Mouse (Mus musculus): ENCODE results near the gene Gzf1. TPM values are rescaled to one million over a fixed set of nuclear protein-coding genes. Genes with fewer than 3 reads are reported as not detected.
A peak's percentile ranks its signal among the peaks of the same experiment; 100 is the strongest.

Gzf1 gene
- polyA plus RNA-seq, 1 experiment from 2014 or later, result 21.3 TPM

DNA sequence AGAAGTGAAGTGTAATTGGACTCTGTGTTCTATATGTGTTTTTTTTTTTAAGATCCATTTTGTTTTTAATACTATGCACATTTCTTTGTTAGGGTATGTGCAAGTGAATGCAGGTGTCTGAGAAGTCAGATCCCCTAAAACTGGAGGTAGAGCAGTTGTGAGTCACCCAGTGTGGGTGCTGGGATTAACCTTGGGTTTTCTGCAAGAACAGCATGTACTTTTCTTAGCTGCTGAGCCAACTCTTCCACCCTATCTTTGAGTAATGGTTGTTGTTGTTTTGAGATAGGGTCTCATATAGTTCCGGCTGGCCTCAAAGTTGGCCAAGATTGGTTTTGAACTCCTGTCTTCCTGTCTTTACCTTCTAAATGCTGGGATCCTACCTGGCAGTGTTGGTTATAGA lies 2.2 kb downstream of the Gzf1 start:
- no peak overlapping the region for H3K4me2 ChIP-seq (replicated peaks; ENCODE audit: low read depth, low read length)
- no peak overlapping the region for H3K9ac ChIP-seq (replicated peaks; ENCODE audit: low read depth)
- DNase-seq (ENCODE audit: low spot score) (no peak), ATAC-seq (no peak)
- H3K36me3 ChIP-seq (ENCODE audit: insufficient read depth, low read length), result peaks cover 5% of the 10 kb centered on the region; the same call in 1 of the 2 replicates
- TF ChIP-seq EP300 (IDR thresholded peaks at IDR 0.05), result no peak
- TF ChIP-seq CTCF (IDR thresholded peaks at IDR 0.05), result no peak
- no peak overlapping the region for H3K27ac ChIP-seq (ENCODE audit: low read length)
- peaks cover 4% of the 10 kb centered on the region; the same call in 1 of the 2 replicates for H3K4me1 ChIP-seq (ENCODE audit: insufficient read depth, low read depth, low read length)
- H3K27me3 ChIP-seq (replicated peaks; ENCODE audit: insufficient read depth, low read length), result no peaks in the 10 kb centered on the region
- 94% methylated on average over 1 of the region's 1 CpGs for WGBS
- no peaks in the 10 kb centered on the region for H3K9me3 ChIP-seq (ENCODE audit: low read length)
- H3K4me3 ChIP-seq (ENCODE audit: low read depth, low read length), result no peak overlapping the region

DNA sequence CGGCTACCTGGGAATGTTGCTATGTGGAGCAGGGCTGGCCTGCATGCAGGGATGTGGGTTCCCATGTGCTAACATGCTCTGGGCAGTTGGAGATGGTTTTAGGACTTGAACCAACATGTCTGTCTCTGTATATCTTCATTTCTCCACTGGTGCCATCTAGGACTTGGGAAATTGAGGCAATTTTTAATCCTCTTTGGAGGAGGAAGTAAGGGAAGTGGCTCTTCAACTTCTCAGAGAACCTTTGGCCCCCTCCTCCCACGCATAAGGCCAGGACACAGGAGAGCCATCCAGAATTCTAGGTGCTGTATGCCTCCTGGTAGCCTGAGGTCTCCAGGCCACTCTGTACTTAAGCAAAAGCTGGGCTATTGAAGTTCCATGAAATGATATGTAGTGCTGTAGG lies 4.1 kb downstream of the Gzf1 start:
- TF ChIP-seq CTCF (IDR thresholded peaks at IDR 0.05), result no peak
- TF ChIP-seq EP300 (IDR thresholded peaks at IDR 0.05), result no peak
- Histone ChIP-seq H3K36me3 (ENCODE audit: insufficient read depth, low read length) (peaks cover 9% of the 10 kb centered on the region), H3K27ac (ENCODE audit: low read length) (no peak overlapping the region), H3K9ac (replicated peaks; ENCODE audit: low read depth) (no peak overlapping the region), H3K4me1 (ENCODE audit: insufficient read depth, low read depth, low read length) (peaks cover 4% of the 10 kb centered on the region; the same call in 1 of the 2 replicates), H3K4me3 (ENCODE audit: low read depth, low read length) (no peak overlapping the region), H3K27me3 (replicated peaks; ENCODE audit: insufficient read depth, low read length) (no peaks in the 10 kb centered on the region), H3K9me3 (ENCODE audit: low read length) (no peaks in the 10 kb centered on the region), H3K4me2 (replicated peaks; ENCODE audit: low read depth, low read length) (no peak overlapping the region)
- WGBS, result 86% methylated on average over 2 of the region's 2 CpGs
- ATAC-seq (no peak), DNase-seq (ENCODE audit: low spot score) (no peak)

DNA sequence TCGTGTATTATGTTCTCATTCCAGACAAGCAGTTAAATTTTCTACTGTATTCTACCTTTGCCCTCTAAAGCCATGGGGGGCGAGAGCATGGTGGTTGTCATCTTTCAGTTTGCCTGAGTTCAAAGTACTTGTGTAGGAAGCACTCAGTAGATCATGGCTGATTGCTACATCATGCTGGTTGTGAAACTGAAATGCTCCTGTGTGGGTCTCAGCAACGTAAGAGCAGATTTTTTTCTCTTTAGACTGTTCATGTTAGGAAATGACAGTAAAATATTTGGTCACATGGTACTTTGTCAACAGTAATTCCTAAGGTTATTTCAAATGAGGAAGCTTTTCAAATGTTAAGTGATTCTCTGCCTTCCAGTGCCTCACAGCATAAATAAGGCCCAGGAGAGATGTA lies 4.9 kb downstream of the Gzf1 start:
- 0 out of 2 replicates have a peak overlapping the region, but pooled peaks have one; percentile 23 for H3K27ac ChIP-seq (ENCODE audit: low read length)
- WGBS, result 60% methylated on average over 3 of the region's 3 CpGs
- peaks cover 15% of the 10 kb centered on the region for H3K36me3 ChIP-seq (ENCODE audit: insufficient read depth, low read length)
- DNase-seq (ENCODE audit: low spot score), result peak; percentile 89
- TF ChIP-seq EP300 (IDR thresholded peaks at IDR 0.05) (peak; percentile 81), CTCF (IDR thresholded peaks at IDR 0.05) (no peak)
- no peak overlapping the region for H3K4me2 ChIP-seq (replicated peaks; ENCODE audit: low read depth, low read length)
- H3K9ac ChIP-seq (replicated peaks; ENCODE audit: low read depth), result no peak overlapping the region
- H3K9me3 ChIP-seq (ENCODE audit: low read length), result no peaks in the 10 kb centered on the region
- no peak overlapping the region for H3K4me3 ChIP-seq (ENCODE audit: low read depth, low read length)
- peak; percentile 13 for ATAC-seq
- H3K4me1 ChIP-seq (ENCODE audit: insufficient read depth, low read depth, low read length), result peaks cover 4% of the 10 kb centered on the region; the same call in 1 of the 2 replicates
- H3K27me3 ChIP-seq (replicated peaks; ENCODE audit: insufficient read depth, low read length), result no peaks in the 10 kb centered on the region

DNA sequence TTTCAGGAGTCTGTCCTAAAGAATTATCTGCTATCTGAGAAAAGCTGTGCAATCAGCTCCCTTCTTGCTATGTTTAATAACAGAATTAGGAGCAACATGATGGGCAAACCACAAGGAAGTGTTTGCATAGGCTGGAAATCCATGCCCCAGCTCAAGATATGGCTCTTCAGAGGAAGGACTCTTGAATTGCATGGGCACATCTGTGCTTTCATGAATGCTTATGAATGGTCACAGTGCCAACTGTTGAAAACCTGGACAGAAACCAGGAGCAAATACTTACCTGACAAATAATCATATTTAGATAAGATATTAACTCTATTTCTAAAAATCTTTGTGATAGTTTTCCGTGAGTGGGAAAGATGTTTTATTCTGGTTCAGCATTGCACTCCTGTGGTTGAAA lies 6.0 kb downstream of the Gzf1 start:
- Histone ChIP-seq H3K4me2 (replicated peaks; ENCODE audit: low read depth, low read length) (no peak overlapping the region), H3K9me3 (ENCODE audit: low read length) (no peaks in the 10 kb centered on the region), H3K9ac (replicated peaks; ENCODE audit: low read depth) (no peak overlapping the region), H3K27ac (ENCODE audit: low read length) (no peak overlapping the region), H3K27me3 (replicated peaks; ENCODE audit: insufficient read depth, low read length) (no peaks in the 10 kb centered on the region), H3K4me1 (ENCODE audit: insufficient read depth, low read depth, low read length) (peaks cover under 1% of the 10 kb centered on the region; the same call in 1 of the 2 replicates), H3K4me3 (ENCODE audit: low read depth, low read length) (no peak overlapping the region), H3K36me3 (ENCODE audit: insufficient read depth, low read length) (peaks cover 22% of the 10 kb centered on the region)
- ATAC-seq (peak; percentile 77), DNase-seq (ENCODE audit: low spot score) (peak; percentile 58)
- TF ChIP-seq EP300 (IDR thresholded peaks at IDR 0.05) (no peak), CTCF (IDR thresholded peaks at IDR 0.05) (no peak)
- WGBS, result 68% methylated on average over 1 of the region's 1 CpGs

DNA sequence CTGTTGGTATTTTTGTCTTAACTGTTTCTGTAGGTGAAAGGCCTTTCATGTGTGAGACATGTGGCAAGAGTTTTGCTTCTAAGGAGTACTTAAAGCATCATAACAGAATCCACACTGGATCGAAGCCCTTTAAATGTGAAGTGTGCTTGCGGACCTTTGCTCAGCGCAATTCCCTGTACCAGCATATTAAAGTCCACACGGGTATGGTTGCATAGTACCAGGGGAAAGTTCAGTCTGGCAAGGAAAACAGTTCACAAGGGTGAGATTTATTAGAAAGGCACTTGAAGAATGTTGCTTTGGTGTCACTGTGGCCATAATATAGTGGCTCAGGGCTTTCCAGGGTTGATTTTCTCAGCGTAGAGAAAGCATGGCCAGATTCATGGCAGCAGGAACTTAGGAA lies 7.1 kb downstream of the Gzf1 start:
- Histone ChIP-seq H3K9ac (replicated peaks; ENCODE audit: low read depth) (no peak overlapping the region), H3K4me3 (ENCODE audit: low read depth, low read length) (no peak overlapping the region), H3K4me1 (ENCODE audit: insufficient read depth, low read depth, low read length) (no peaks in the 10 kb centered on the region), H3K4me2 (replicated peaks; ENCODE audit: low read depth, low read length) (no peak overlapping the region), H3K27ac (ENCODE audit: low read length) (no peak overlapping the region), H3K27me3 (replicated peaks; ENCODE audit: insufficient read depth, low read length) (no peaks in the 10 kb centered on the region), H3K9me3 (ENCODE audit: low read length) (no peaks in the 10 kb centered on the region), H3K36me3 (ENCODE audit: insufficient read depth, low read length) (peaks cover 26% of the 10 kb centered on the region)
- WGBS, result 64% methylated on average over 5 of the region's 5 CpGs
- DNase-seq (ENCODE audit: low spot score) (no peak), ATAC-seq (no peak)
- no peak for TF ChIP-seq EP300 (IDR thresholded peaks at IDR 0.05)
- TF ChIP-seq CTCF (IDR thresholded peaks at IDR 0.05), result no peak

DNA sequence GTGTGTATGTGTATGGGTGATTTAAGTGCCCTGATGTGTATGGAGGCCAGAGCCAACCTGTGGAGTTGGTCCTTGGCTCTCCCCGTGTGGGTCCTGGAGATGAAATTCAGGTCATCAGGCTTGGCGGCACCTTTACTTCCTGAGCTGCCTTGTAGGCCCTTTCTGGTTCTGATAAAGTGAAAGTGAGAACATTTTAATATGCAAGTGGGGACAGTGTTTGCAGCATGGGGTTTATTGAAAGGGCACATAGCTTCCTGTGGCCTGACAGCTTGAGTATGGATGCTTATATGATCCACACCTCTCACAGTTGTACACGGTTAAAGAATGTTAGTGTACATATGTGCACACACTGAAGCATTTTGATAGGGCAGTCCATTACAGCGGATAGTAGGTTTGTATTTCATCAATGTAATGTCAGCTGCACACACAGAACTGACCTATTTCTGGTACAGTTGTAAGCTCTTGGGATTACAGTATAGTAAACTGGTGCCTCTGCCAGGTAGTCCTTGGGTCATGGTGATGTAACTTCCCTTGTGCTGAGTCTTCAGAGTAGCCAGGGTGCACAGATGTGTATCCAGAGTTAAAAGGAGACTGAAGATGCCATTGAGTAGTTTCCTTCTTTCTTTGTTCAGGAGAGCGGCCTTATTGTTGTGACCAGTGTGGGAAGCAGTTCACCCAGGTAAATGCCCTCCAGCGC lies 8.8 kb downstream of the Gzf1 start:
- Histone ChIP-seq H3K4me1 (ENCODE audit: insufficient read depth, low read depth, low read length) (no peaks in the 10 kb centered on the region), H3K4me3 (ENCODE audit: low read depth, low read length) (no peak overlapping the region), H3K27me3 (replicated peaks; ENCODE audit: insufficient read depth, low read length) (no peaks in the 10 kb centered on the region), H3K36me3 (ENCODE audit: insufficient read depth, low read length) (peaks cover 29% of the 10 kb centered on the region), H3K27ac (ENCODE audit: low read length) (no peak overlapping the region), H3K9me3 (ENCODE audit: low read length) (no peaks in the 10 kb centered on the region), H3K4me2 (replicated peaks; ENCODE audit: low read depth, low read length) (no peak overlapping the region), H3K9ac (replicated peaks; ENCODE audit: low read depth) (no peak overlapping the region)
- 89% methylated on average over 6 of the region's 6 CpGs for WGBS
- DNase-seq (ENCODE audit: low spot score) (no peak), ATAC-seq (no peak)
- TF ChIP-seq CTCF (IDR thresholded peaks at IDR 0.05) (no peak), EP300 (IDR thresholded peaks at IDR 0.05) (no peak)
